Mouse (Mus musculus) layer of hippocampus, postnatal 14 days (tissue): ENCODE measurements at regions not wholly inside any gene's neighbourhood (a gene's known extent, or its start where the extent isn't known, plus 50 kb on each side); places are given as distances from the start of the nearest gene placed in this dataset.

Experiments
- DNase-seq, 2 experiments: peaks; one replicate each; pipeline ENCODE4 v3.0.0; 2021 to 2022; ENCODE audit warnings: low spot score in 2 of 2, mixed read lengths in 1 of 2

- no peak for DNase-seq
Measured at GRCm38 (mm10) chr1:186505051-186505711, 200.6 kb downstream of the Tgfb2 start.

DNA sequence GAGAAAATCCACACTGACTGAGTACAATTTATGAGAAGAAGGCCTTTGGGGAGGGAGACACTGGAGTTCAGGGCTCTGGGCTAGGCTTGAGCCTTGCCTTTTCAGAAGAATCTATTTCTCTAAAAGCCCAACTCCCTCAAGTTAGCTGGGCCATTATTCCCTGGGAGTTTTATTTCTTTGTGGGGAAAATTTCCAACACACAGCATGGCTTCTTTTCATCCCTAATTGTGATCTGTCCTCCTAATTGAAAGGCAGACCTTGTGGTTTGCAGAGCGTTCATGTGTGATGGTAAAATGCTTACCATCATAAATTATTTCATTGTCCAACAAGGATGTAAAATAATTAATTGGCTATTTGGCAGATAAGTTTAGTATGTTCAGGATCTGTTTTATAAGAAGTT is 204.1 kb downstream of the Tgfb2 start:
- no peak for DNase-seq

DNA sequence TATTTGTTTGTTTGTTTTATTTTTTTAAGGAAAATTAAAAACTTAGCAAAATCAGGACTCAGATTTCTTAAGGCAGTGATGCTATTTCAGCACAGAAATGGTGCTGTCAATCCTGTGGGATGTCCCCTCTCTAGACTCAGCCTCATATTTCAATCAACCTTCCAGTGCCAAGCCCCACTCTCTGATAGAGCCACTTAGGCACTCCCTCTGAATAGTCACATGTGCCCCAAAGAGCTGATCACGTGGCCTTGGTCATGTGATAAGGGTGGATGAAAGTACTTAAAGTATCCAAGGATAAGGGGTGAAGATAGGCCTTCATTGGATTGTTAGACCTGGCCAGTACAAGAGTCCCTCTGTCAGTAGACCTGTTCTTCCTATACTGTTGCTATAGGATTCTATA is 207.9 kb downstream of the Tgfb2 start:
- DNase-seq, result no peak

DNA sequence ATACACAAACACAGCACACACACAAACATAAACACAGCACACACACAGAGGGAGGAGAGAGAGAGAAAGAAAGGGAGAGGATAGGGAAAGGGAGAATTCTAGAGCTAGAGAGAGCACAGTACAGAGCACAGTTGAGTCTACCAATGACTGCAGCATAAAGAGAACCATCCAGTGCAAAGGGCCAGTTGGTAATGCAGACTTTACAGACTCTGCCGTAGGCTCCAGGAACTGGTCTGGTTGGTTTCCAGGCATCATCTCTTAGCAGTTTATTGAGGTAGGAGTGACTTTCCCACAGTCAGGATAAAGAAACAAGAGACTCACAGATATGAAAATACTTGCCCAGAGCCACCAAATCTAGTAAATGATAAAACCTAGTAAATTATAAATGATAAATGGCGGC is 208.5 kb downstream of the Tgfb2 start:
- DNase-seq, result no peak

DNA sequence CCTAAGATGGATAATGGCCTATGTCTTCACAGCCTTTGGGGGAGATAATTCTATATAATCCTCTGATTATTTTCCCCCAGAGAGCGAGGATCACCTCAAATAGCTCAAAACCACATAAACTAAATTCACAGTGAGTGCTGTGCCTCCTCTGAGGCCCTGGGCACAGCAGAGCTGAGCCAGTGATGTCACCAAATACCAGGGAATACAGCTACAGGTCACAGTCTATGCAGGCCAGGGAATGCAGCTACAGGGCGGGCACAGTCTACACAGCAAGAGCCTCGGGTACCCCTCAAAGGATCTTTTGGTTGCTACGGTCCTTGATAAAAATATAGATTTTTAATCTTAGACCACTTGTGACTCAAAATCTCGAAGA is 211.4 kb downstream of the Tgfb2 start:
- DNase-seq, result no peak

- DNase-seq, result no peak
Measured at GRCm38 (mm10) chr1:186493664-186494410, 212.0 kb downstream of the Tgfb2 start.

DNA sequence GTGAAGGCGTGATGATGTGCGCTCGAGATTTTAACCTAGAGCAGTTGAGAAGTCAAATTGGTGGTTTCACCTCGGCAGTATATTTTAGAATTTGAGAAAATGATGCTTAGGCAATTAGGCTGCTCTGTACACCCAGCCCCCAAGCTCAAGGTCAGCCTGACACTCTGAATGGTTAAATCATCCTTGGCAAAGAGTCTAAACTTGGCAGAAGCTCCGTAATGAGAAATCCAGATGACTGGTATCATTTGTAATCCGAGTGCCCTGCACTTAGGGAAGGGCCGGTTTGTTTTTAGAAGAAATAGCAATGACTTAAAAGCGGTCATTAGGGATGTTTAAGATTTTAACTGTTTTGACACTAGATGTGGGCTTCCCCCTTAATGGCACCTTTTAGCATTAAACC is 223.6 kb downstream of the Tgfb2 start:
- no peak for DNase-seq

DNA sequence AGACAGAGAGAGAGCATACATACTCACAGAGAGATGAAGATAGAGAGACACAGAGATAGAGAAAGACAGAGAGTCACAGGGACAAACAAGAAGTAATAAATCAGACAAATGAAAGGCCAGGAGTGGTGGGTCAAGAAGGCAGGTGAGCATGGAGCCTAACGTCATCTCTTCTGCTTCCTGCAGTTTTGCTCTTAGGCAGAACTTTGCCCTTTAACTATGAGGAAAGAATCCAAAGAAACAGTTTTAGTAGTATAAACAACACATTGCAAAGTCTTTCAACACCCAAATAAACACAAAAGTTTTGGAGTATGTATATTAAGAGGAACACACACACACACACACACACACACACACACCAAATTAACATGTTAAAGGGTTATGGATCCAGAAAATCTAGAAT is 225.8 kb downstream of the Tgfb2 start:
- no peak for DNase-seq

GRCm38 (mm10) chr1:186478428-186479238 is 227.2 kb downstream of the Tgfb2 start:
- DNase-seq, result no peak

- DNase-seq, result peak in 1 of 2 experiments; percentile 52
Measured at GRCm38 (mm10) chr1:186474844-186475243, 230.9 kb downstream of the Tgfb2 start.

DNA sequence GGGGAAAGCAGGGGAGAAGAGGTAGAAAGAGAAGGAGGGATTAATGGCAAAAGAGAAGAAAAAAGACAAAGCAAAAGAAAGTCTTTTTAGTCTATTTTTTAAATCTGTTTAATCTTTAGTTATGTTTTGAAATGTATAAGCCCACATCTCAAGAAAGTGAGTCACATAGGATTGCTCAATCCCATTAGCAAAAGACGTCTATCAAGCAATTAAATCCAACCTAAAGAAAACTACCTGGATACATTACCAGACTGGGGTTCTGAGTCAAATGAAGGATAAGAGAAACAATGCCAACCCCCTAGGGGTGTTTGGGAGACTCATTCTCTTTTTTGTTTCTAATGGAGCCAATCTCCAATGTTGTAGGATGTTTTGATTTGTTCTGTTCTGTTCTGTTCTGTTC is 231.4 kb downstream of the Tgfb2 start:
- DNase-seq, result no peak

DNA sequence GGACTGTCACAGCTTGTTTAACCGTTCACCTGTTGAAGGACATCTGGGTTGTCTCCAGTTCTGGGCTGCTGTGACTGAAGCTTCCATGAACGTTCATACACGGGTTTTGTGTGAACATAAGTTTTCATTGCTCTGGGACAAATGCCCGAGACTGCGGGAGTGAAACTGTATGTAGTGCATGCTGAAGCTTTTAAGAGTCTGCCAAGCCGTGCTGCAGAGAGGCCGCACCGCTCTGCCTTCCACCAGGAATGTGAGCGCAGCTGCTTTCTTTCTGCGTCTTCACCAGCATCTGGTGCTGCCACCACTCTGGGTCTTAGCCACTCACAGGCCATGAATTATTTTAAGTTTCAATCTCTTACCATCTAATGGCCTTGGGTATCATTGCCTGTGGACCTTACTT is 232.8 kb downstream of the Tgfb2 start:
- no peak for DNase-seq

DNA sequence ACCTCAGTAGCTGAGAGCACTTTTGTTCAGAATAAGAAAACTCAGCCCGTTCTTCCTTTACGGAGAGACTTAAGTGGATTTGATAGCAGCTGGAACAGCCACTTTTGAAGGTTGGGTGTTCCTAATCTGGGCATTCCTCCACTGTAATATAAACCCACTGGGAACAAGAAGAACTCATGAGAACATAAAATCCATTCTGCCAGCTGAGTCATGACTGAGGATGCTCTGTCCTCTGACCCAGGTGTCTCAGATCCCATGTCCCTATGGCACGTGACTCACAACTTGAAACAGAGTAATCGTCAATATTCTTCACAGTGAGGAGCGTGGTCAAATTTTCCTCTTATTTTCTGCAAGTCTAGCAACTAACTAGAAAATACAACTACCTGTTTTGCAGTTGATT is 240.3 kb downstream of the Tgfb2 start:
- no peak for DNase-seq

GRCm38 (mm10) chr1:186460742-186461141 is 245.0 kb downstream of the Tgfb2 start:
- no peak for DNase-seq

DNA sequence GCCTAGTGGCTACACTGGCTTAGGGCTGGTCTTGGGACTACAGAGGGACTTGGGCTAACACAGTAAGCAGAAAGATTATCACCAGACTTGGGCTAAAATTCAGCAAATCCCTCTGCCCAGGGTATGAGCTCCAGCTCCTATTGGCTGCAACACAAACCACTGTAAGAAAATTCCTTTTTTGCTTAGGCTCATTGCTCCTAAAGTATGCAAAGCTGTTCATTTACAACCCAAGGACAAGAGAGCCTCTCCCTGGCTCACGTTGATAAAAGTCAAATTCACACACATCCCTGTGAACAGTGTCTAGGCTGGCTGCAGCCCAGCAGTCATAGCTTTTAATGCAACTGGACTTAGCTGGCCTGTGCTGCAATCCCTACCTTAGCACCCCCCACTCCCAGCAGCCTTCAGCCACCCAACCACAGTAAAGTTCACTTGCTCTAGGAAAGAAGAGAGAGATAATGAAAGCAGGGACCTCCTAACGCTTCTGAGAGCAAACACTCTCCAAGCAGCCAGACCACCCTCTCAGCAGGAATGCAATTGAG is 247.6 kb downstream of the Tgfb2 start:
- no peak for DNase-seq

DNA sequence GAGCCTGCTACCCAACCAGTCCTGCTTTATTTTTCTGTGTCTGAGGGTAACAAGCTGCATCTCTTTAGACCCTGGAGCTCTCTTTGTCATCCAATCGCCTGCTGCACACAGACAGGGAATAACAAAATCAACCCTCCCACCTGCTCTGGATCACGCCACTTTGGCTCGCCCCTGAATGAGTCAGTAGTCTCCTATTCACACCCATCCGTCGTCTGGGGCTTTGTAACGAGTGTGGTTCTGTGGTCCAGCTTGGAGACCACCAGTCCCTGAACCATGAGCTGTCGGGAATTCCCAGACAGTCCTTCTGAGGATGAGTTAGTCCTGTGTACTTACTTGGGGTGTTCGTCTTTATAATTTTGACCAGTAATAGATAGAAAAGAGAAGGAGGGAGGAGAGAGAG is 248.7 kb downstream of the Tgfb2 start:
- DNase-seq, result no peak

DNA sequence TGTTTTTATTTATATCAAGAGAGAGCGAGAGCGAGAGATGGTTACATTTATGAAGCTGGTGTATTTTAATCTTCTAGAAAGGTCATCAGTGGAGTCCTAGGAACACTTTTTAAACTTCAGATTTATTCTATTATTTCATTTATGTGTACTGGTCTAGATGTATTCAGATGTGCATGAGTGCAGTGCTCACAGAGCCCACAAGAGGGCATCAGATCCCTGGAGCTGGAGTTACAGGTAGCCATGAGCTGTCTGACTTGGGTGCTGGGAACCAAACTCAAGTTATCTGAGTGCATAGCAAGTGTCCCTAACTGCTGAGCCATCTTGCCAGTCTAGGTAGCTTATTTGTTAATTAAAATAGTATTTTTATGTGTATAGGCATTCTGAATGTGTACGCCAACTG is 249.7 kb downstream of the Tgfb2 start:
- DNase-seq, result no peak

DNA sequence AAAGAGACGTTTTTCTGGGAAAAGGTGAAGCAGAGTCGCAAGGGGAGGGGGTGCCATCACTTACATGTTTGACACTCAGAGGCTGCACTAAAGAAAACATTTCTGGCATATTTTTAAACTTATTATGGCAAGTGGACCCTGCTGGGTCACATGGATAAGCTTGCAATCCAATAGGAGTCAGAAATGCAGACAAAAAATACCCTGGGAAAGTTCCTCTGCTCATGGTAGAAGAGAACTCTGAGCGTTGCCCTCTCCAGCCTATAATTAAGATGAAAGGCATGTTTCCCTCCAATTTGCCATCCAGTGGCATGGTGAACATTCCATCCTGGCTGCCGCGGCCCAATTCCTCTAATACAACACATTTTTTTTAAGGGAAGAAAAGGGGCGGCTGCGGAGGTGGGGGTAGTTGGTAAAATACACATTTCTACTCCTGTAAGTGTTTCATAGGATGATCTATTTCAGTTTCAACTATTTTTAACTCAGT is 250.6 kb downstream of the Tgfb2 start:
- no peak for DNase-seq

DNA sequence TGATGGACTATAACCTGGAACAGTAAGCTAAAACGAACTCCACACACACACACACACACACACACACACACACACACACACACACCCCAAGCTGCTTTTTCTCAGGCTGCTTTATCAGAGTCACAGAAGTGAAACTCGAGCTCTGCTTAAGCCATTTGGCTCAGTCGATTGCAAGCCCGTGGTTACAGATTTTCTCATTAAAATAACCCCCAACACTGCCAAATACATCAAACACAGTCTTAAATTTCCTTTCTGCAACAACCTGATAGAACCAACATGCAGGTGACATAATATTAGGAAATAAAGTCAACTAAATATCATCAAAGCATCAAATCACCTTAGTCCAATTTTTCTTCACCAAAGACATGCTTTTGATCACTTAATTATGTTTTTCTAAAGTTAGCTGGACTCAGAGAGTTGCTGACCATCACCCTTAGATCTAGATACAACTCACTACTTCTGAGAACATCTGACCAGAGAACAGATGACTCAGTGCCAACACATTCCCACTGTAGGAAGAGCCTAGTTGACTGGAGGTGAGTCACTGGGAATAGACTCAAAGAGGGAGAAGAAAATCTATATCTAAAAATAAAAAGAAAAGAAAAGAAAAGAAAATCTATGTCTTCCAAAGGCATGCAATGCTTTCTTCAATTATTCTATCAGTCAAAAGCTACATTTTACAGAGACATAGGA is 251.2 kb downstream of the Tgfb2 start:
- DNase-seq, result no peak

GRCm38 (mm10) chr1:186448841-186449650 is 256.7 kb downstream of the Tgfb2 start:
- no peak for DNase-seq
